Mouse (Mus musculus) liver, adult 2 months (tissue): Measurements from ENCODE around the gene Krt23. TPM values are rescaled to one million over a fixed set of nuclear protein-coding genes. Genes with fewer than 3 reads are reported as not detected.

Source experiments
- DNase-seq: peaks from one replicate; pipeline ENCODE4 v3.0.0-alpha.2; 2011; ENCODE audit warnings: low read depth, low spot score; ENCODE audit errors: extremely low read depth
- H3K27ac ChIP-seq: fragments of 200-500 bp; replicated peaks from 2 replicates; pipeline ENCODE4 v1.5.1; 2012; ENCODE audit warnings: low read depth, mild to moderate bottlenecking, control low read depth, inconsistent platforms, low read length; ENCODE audit not compliant: insufficient read depth
- H3K27me3 ChIP-seq: fragments of 200-500 bp; 2 replicates; pipeline ENCODE4 v1.6.1; 2012; ENCODE audit warnings: mild to moderate bottlenecking, moderate library complexity, low read length, inconsistent platforms; ENCODE audit not compliant: control insufficient read depth, insufficient read depth
- H3K36me3 ChIP-seq: fragments of 200-500 bp; 2 replicates; pipeline ENCODE4 v1.6.1; 2012; ENCODE audit warnings: low read length, inconsistent platforms; ENCODE audit not compliant: control insufficient read depth, insufficient read depth
- H3K4me1 ChIP-seq: fragments of 200-500 bp; 2 replicates; pipeline ENCODE4 v1.6.1; 2011; ENCODE audit warnings: low read length; ENCODE audit not compliant: control insufficient read depth, insufficient read depth
- H3K4me3 ChIP-seq: fragments of 200-500 bp; 2 replicates; pipeline ENCODE4 v1.5.1; 2011; ENCODE audit warnings: low read depth, mild to moderate bottlenecking, control low read depth, low read length, moderate library complexity; ENCODE audit not compliant: insufficient read depth
- H3K79me2 ChIP-seq: fragments of 200-500 bp; 2 replicates; pipeline ENCODE4 v1.6.1; 2012; ENCODE audit warnings: inconsistent platforms, mild to moderate bottlenecking, low read length, moderate library complexity; ENCODE audit not compliant: control insufficient read depth, insufficient read depth
- H3K9ac ChIP-seq: fragments of 200-500 bp; 2 replicates; pipeline ENCODE4 v1.6.1; 2012; ENCODE audit warnings: low read depth, mild to moderate bottlenecking, control low read depth, inconsistent platforms, low read length
- CTCF ChIP-seq: fragments of 200-500 bp; IDR thresholded peaks from 2 replicates; pipeline ENCODE4 v1.5.1; 2011; ENCODE audit warnings: low read depth, low read length, control low read depth
- POLR2A ChIP-seq: fragments of 200-500 bp; IDR thresholded peaks from 2 replicates; pipeline ENCODE4 v1.6.1; 2011; ENCODE audit warnings: low read length, control low read depth; ENCODE audit not compliant: insufficient read depth; ENCODE audit errors: extremely low read depth
- WGBS: fragments of 180-500 bp; shearing (Covaris S2); methylation state at CpG from one replicate; pipeline ENCODE4 v1.1.7; 2018; 5-methylcytosine and 5-hydroxymethylcytosine counted together
- polyA plus RNA-seq: library from polyadenylated mRNA; depleted of rRNA; stranded (reverse); fragments of >200 nt; gene quantifications from 2 replicates; pipeline ENCODE4 v1.2.3, GENCODE M21; 2012
- total RNA-seq: library from RNA; depleted of rRNA; stranded (reverse); fragments of >200 nt; gene quantifications from 2 replicates; pipeline ENCODE4 v1.2.3, GENCODE M21; 2014

Gene Krt23
- total and polyA plus RNA-seq, 2 experiments = 1.4 to 4.0 TPM

GRCm38 (mm10) chr11:99454044-99454443, 38.9 kb downstream of the Krt23 start:
- 19% methylated on average over 4 of the region's 4 CpGs for WGBS
- TF ChIP-seq POLR2A (no peak), CTCF (no peak)
- H3K36me3 ChIP-seq = no peaks in the 10 kb centered on the region
- no peak for DNase-seq
- peaks cover under 1% of the 10 kb centered on the region; the same call in 1 of the 2 replicates for H3K4me1 ChIP-seq
- H3K27me3 ChIP-seq = peaks cover 18% of the 10 kb centered on the region; the same call in 1 of the 2 replicates
- no peak overlapping the region for H3K4me3 ChIP-seq
- no peak overlapping the region for H3K9ac ChIP-seq
- H3K27ac ChIP-seq = no peak overlapping the region
- H3K79me2 ChIP-seq = no peaks in the 10 kb centered on the region

DNA sequence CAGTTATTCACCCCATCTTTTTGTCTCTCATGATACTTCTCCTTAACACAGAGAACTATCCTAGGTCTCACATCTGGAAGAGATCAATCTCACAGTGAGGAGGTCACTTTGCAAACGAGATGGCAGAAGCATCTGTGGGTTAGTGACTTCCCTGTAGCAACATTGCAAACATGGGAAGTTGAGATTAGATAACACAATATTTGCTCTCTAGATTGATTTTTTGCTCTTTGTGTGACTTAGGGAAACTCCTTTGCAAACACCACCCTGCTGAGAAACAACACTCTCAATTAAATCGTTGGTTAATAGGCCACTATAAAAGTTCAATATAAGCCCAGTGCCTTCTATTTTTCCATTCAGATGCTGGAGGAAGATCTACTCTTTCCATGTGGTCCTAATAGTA, 44.2 kb downstream of the Krt23 start:
- 11% methylated on average over 2 of the region's 2 CpGs for WGBS
- H3K27ac ChIP-seq = no peak overlapping the region
- no peak overlapping the region for H3K9ac ChIP-seq
- DNase-seq = peak; percentile 80
- no peaks in the 10 kb centered on the region for H3K79me2 ChIP-seq
- H3K4me1 ChIP-seq = peaks cover 3% of the 10 kb centered on the region; the same call in 1 of the 2 replicates
- H3K4me3 ChIP-seq = no peak overlapping the region
- TF ChIP-seq POLR2A (no peak), CTCF (no peak)
- H3K36me3 ChIP-seq = no peaks in the 10 kb centered on the region
- peaks cover 11% of the 10 kb centered on the region; the same call in 1 of the 2 replicates for H3K27me3 ChIP-seq

DNA sequence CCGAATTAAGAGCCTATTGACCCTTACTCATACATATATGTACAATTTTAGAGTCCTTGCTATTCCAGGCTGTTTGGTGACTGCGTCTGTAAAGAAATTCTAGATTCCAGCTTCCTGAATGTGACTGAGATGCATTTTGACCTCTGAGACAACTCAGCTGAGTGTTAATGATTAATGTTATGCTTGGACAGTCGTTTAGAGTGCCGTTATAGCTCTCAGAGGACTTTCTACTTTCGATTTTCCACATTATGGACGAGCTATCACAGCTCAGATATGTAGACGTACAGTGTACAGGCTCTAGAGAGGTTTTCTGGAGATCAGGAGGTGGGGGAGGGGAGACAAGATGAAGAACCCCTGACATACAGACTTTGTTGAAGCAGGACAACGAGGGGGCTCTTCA, 51.7 kb downstream of the Krt23 start:
- Histone ChIP-seq H3K36me3 (no peaks in the 10 kb centered on the region), H3K4me3 (no peak overlapping the region), H3K27me3 (peaks cover 9% of the 10 kb centered on the region; the same call in 1 of the 2 replicates), H3K79me2 (no peaks in the 10 kb centered on the region), H3K27ac (no peak overlapping the region), H3K4me1 (peaks cover 4% of the 10 kb centered on the region; the same call in 1 of the 2 replicates), H3K9ac (no peak overlapping the region)
- WGBS = 13% methylated on average over 8 of the region's 8 CpGs
- TF ChIP-seq POLR2A = no peak
- TF ChIP-seq CTCF = no peak
- DNase-seq = peak; percentile 76

DNA sequence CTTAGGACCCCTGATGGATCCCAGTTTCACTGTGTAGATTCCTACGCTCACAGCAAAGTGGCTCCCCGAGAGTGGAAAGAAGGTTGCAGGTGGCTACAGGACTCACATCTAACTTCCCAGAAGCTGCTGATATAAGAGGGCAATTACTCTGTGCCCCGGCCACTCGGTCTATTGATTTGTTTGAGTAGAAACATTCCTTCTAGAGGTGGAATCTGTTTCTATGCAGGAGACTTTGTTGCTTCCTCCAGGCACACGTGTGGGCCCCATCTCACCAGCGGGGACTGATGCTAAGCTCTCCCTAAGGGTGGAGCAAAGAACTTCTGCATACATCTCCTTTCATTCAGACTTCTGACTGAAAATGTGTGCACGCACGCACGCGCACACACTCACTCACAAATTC, 53.5 kb downstream of the Krt23 start:
- WGBS = 71% methylated on average over 10 of the region's 10 CpGs
- H3K79me2 ChIP-seq = no peaks in the 10 kb centered on the region
- no peaks in the 10 kb centered on the region for H3K36me3 ChIP-seq
- TF ChIP-seq CTCF (no peak), POLR2A (no peak)
- peaks cover 4% of the 10 kb centered on the region; the same call in 1 of the 2 replicates for H3K4me1 ChIP-seq
- DNase-seq = no peak
- no peak overlapping the region for H3K27ac ChIP-seq
- no peak overlapping the region for H3K4me3 ChIP-seq
- no peak overlapping the region for H3K9ac ChIP-seq
- peaks cover 3% of the 10 kb centered on the region; the same call in 1 of the 2 replicates for H3K27me3 ChIP-seq

DNA sequence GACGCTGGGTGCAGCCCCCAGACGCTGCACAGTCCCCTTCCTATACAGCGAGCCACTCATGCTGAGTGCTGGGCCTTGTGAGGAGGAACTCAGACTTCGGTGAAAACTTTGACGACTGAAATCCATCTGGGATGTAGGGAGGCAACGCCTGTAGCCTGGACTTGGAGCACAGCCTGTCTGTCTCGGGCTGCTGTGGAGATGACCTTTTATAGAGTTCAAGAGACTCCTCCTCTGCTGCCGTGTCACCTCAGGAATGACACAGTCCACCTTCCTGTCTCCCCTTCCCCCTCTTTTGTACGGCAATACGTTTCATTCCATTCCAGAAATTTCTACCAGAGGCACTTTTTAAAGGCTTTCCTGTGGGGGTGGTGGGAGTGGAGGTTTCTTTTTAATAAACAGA, 55.0 kb downstream of the Krt23 start, which contains the start of gene Krt20:
TSS of gene Krt20 (minus strand) at position 179 of the 400 bp plus-strand sequence.
- Histone ChIP-seq H3K27me3 (peaks cover 3% of the 10 kb centered on the region; the same call in 1 of the 2 replicates), H3K4me1 (peaks cover 4% of the 10 kb centered on the region; the same call in 1 of the 2 replicates), H3K4me3 (no peak within 1 kb of the TSS), H3K36me3 (no peaks in the 10 kb centered on the region), H3K9ac (no peak within 1 kb of the TSS), H3K79me2 (no peaks in the 10 kb centered on the region), H3K27ac (no peak within 1 kb of the TSS)
- no peak for TF ChIP-seq CTCF
- no peak for TF ChIP-seq POLR2A
- WGBS = 13% methylated on average over 10 of the region's 10 CpGs
- DNase-seq = no peak

DNA sequence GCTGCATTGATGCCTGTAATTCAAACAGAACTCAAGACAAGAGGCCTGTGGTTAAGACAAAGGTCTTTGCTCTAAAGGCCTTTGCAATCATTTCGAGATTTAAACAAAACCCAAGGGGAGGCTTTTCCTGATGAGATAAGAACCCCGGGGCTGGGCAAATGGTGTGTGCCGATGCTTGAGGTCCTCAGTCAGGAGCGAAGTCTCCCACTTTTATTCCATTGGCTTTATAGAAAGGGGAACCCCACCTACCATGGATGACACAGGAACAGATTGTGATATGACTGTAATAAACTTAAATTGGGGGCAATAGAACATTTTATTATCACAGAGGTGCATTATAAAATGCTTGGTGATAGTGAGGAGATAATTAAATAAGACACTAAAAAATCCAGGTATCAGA, 56.3 kb downstream of the Krt23 start:
- Histone ChIP-seq H3K4me1 (peaks cover 4% of the 10 kb centered on the region; the same call in 1 of the 2 replicates), H3K36me3 (no peaks in the 10 kb centered on the region), H3K4me3 (no peak overlapping the region), H3K27ac (no peak overlapping the region), H3K9ac (no peak overlapping the region), H3K27me3 (peaks cover 3% of the 10 kb centered on the region; the same call in 1 of the 2 replicates), H3K79me2 (no peaks in the 10 kb centered on the region)
- TF ChIP-seq CTCF (no peak), POLR2A (no peak)
- 50% methylated on average over 4 of the region's 4 CpGs for WGBS
- no peak for DNase-seq
